Mouse (Mus musculus) megakaryocyte, embryonic 14.5 days (primary cell): ENCODE data around the gene Hoxa6.

ENCODE experiments used
- FLI1 ChIP-seq: IDR thresholded peaks from 2 replicates; pipeline ENCODE4 v1.6.1; 2012; ENCODE audit warnings: low read length, inconsistent platforms, mixed read lengths
- GATA1 ChIP-seq: IDR thresholded peaks from 3 replicates; pipeline ENCODE4 v1.6.1; 2012; ENCODE audit warnings: mixed read lengths, low read length, inconsistent platforms, borderline replicate concordance

DNA sequence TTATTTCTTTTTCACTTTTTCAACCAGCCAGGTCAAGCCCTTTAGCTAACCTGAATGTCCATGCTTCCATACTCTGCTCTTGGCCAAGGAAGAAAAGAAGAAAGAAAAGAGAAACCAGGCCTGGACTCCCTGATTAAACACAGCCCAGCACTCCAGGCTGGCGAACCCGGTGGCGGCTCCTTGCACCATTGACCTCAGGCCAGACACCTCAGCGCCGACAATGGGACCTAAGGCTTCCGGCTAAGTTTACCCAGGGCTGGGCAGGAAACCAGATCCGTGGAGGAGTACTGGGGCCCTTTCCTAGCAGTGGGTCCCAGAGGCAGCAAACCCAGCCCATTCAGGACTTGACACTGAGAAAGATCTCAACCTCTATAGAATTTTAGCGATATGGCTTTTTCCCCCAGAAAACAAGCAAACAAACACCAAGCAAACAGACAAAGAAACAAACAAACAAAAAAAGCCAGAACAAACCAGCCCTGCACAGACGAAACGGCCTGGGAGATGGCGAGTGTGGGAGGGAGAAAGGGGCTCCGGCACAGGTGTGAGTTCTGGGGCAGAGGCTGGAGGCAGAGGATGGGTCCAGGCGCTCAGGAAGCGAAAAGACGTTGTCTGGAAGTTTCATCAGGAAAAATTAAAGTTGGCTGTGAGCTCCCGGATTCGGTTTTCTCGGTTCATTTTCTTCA is 23.5 kb upstream of the Hoxa6 start:
- TF ChIP-seq GATA1 = no peak
- TF ChIP-seq FLI1 = no peak
